Mouse (Mus musculus) heart, postnatal 0 days (tissue): ENCODE results near the gene Prkar2b. TPM values are rescaled to one million over a fixed set of nuclear protein-coding genes. Genes with fewer than 3 reads are reported as not detected.

Source experiments
- ATAC-seq: fragments of 200-750 bp; cut with Nextera tagmentation; 2 replicates; pipeline ENCODE4 v1.8.0; 2017; ENCODE audit warnings: low read depth, moderate number of reproducible peaks, moderate library complexity; ENCODE audit not compliant: insufficient read depth
- DNase-seq: peaks from one replicate; pipeline ENCODE4 v3.0.0-alpha.2; 2016; ENCODE audit warnings: low spot score
- H3K27ac ChIP-seq: fragments of 300-500 bp; sonication (generic); 2 replicates; pipeline ENCODE4 v1.5.1; 2014; ENCODE audit warnings: low read depth, mild to moderate bottlenecking
- H3K27me3 ChIP-seq: fragments of 300-500 bp; sonication (generic); 2 replicates; pipeline ENCODE4 v1.6.1; 2014; ENCODE audit warnings: low read length, mixed read lengths; ENCODE audit not compliant: control insufficient read depth, insufficient read depth
- H3K36me3 ChIP-seq: fragments of 300-500 bp; sonication (generic); replicated peaks from 2 replicates; pipeline ENCODE4 v1.6.1; 2014; ENCODE audit warnings: low read length, mixed read lengths; ENCODE audit not compliant: control insufficient read depth, insufficient read depth
- H3K4me1 ChIP-seq: fragments of 300-500 bp; sonication (generic); 2 replicates; pipeline ENCODE4 v1.6.1; 2014; ENCODE audit warnings: antibody characterized with exemption; ENCODE audit not compliant: control insufficient read depth, insufficient read depth
- H3K4me2 ChIP-seq: fragments of 300-500 bp; sonication (generic); 2 replicates; pipeline ENCODE4 v1.6.1; 2014; ENCODE audit warnings: low read depth, mild to moderate bottlenecking, low read length, moderate library complexity
- H3K4me3 ChIP-seq: fragments of 300-500 bp; sonication (generic); 2 replicates; pipeline ENCODE4 v1.5.1; 2014; ENCODE audit warnings: low read depth, low read length
- H3K9ac ChIP-seq: fragments of 300-500 bp; sonication (generic); replicated peaks from 2 replicates; pipeline ENCODE4 v1.6.1; 2014; ENCODE audit warnings: low read depth, low read length, mixed read lengths
- H3K9me3 ChIP-seq: fragments of 300-500 bp; sonication (generic); replicated peaks from 2 replicates; pipeline ENCODE4 v1.6.1; 2016; ENCODE audit warnings: low read length; ENCODE audit not compliant: control insufficient read depth
- CTCF ChIP-seq: IDR thresholded peaks from 2 replicates; pipeline ENCODE4 v1.5.1; 2016; ENCODE audit warnings: antibody characterized with exemption, control low read depth, low read depth
- EP300 ChIP-seq: IDR thresholded peaks from 2 replicates; pipeline ENCODE4 v1.6.1; 2016; ENCODE audit warnings: antibody characterized with exemption, low read depth
- WGBS: fragments of 180-500 bp; shearing (Covaris S2); extraction: QIAGEN DNeasy Blood & Tissue Kit; methylation state at CpG from one replicate; pipeline ENCODE4 v1.1.7; 2014; 5-methylcytosine and 5-hydroxymethylcytosine counted together
- polyA plus RNA-seq: library from polyadenylated mRNA; unstranded; fragments of >200 nt; fragmentation: Nextera tagmentation; extraction: Ambion mirVana; gene quantifications from 2 replicates; pipeline ENCODE4 v1.2.1, GENCODE M21; 2015
- total RNA-seq: library from RNA; depleted of rRNA; stranded (reverse); fragments of >200 nt; gene quantifications from 2 replicates; pipeline ENCODE4 v1.2.3, GENCODE M21; 2014; ENCODE audit warnings: low replicate concordance

Prkar2b gene
- total and polyA plus RNA-seq, 2 experiments from 2014 or later = 2.6 TPM; not detected in 1

- Histone ChIP-seq H3K4me3 (no peak overlapping the region), H3K27ac (no peak overlapping the region), H3K4me1 (no peaks in the 10 kb centered on the region), H3K9me3 (no peaks in the 10 kb centered on the region), H3K36me3 (no peaks in the 10 kb centered on the region), H3K27me3 (no peaks in the 10 kb centered on the region), H3K9ac (no peak overlapping the region), H3K4me2 (no peak overlapping the region)
- WGBS = 83% methylated on average over 4 of the region's 4 CpGs
- DNase-seq (no peak), ATAC-seq (no peak)
- no peak for TF ChIP-seq EP300
- no peak for TF ChIP-seq CTCF
Observed at GRCm38 (mm10) chr12:32007646-32008045, 53.5 kb downstream of the Prkar2b start.

GRCm38 (mm10) chr12:32007040-32007439 is 54.1 kb downstream of the Prkar2b start:
- no peak overlapping the region for H3K4me2 ChIP-seq
- no peak for ATAC-seq
- no peaks in the 10 kb centered on the region for H3K4me1 ChIP-seq
- H3K4me3 ChIP-seq = no peak overlapping the region
- no peaks in the 10 kb centered on the region for H3K27me3 ChIP-seq
- H3K9ac ChIP-seq = no peak overlapping the region
- H3K9me3 ChIP-seq = no peaks in the 10 kb centered on the region
- no peak for TF ChIP-seq EP300
- TF ChIP-seq CTCF = no peak
- 85% methylated on average over 8 of the region's 8 CpGs for WGBS
- H3K27ac ChIP-seq = no peak overlapping the region
- DNase-seq = no peak
- H3K36me3 ChIP-seq = no peaks in the 10 kb centered on the region

GRCm38 (mm10) chr12:32006391-32006929 is 54.6 kb downstream of the Prkar2b start:
- WGBS = 83% methylated on average over 10 of the region's 10 CpGs
- Histone ChIP-seq H3K4me3 (no peak overlapping the region), H3K27ac (no peak overlapping the region), H3K4me2 (no peak overlapping the region), H3K4me1 (no peaks in the 10 kb centered on the region), H3K27me3 (no peaks in the 10 kb centered on the region), H3K9ac (no peak overlapping the region), H3K9me3 (no peaks in the 10 kb centered on the region), H3K36me3 (no peaks in the 10 kb centered on the region)
- TF ChIP-seq CTCF = no peak
- TF ChIP-seq EP300 = no peak
- ATAC-seq = no peak
- no peak for DNase-seq

DNA sequence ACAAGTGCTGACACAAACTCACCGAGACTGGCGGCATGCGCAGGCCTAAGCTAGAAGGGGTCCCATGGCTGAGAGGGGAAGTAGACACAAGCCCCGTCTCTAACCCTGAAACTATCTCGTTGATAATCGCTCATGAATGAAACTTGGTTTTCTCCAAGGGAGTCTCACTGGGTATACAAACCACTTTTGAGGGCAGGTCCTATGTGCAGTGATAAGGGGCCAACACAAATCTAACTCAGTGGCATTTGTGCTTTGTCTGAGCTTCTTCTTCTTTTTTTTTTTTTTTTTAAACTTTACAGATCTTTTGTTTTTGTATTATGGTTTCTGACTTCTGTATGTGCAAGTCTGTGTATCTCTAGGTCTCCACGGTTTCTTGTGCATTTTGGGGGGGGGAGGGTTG is 60.6 kb downstream of the Prkar2b start:
- H3K36me3 ChIP-seq = no peaks in the 10 kb centered on the region
- H3K4me3 ChIP-seq = no peak overlapping the region
- H3K9me3 ChIP-seq = no peaks in the 10 kb centered on the region
- no peak for TF ChIP-seq EP300
- no peak for TF ChIP-seq CTCF
- no peaks in the 10 kb centered on the region for H3K27me3 ChIP-seq
- 84% methylated on average over 7 of the region's 7 CpGs for WGBS
- no peak overlapping the region for H3K9ac ChIP-seq
- H3K4me2 ChIP-seq = no peak overlapping the region
- no peak overlapping the region for H3K27ac ChIP-seq
- DNase-seq = no peak
- H3K4me1 ChIP-seq = peaks cover 20% of the 10 kb centered on the region; the same call in 1 of the 2 replicates
- ATAC-seq = no peak

GRCm38 (mm10) chr12:31998706-31999105 is 62.4 kb downstream of the Prkar2b start:
- Histone ChIP-seq H3K27me3 (no peaks in the 10 kb centered on the region), H3K27ac (no peak overlapping the region), H3K4me3 (no peak overlapping the region), H3K9ac (no peak overlapping the region), H3K36me3 (no peaks in the 10 kb centered on the region), H3K4me1 (peaks cover 20% of the 10 kb centered on the region; the same call in 1 of the 2 replicates), H3K9me3 (no peaks in the 10 kb centered on the region), H3K4me2 (no peak overlapping the region)
- ATAC-seq (no peak), DNase-seq (no peak)
- TF ChIP-seq EP300 = no peak
- TF ChIP-seq CTCF = no peak
- WGBS = 55% methylated on average over 5 of the region's 5 CpGs

DNA sequence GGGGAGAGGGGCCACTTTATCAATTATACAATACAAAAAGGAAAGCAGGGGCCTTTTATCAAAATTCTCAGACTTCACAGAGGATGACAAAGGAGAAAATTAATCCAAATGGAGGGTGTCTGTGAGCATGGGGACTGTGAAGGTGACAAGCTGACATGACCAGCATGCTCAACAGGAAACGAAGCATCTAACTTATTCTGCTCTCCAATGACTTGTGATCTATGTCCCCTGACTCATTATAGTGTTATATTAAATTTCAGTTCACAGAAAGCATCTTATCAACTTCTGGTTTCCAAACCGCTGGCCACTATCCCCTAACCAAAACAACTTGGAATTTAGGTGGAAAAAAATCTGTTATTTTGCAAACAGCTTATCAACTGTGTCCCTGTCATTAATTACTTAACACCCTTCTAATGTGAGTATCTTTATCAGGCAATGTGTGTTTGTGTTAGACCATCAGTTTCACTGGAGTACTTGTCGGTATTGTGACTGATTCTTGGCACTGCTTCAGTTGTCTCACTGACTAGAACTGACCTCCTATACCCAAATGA is 63.7 kb downstream of the Prkar2b start:
- ATAC-seq = no peak
- H3K27ac ChIP-seq = no peak overlapping the region

More for the DNA sequence above, 63.7 kb downstream of the Prkar2b start:
- no peak for TF ChIP-seq CTCF
- no peak for TF ChIP-seq EP300
- Histone ChIP-seq H3K27me3 (no peaks in the 10 kb centered on the region), H3K9me3 (no peaks in the 10 kb centered on the region), H3K9ac (no peak overlapping the region), H3K4me1 (peaks cover 20% of the 10 kb centered on the region; the same call in 1 of the 2 replicates), H3K36me3 (no peaks in the 10 kb centered on the region), H3K4me2 (no peak overlapping the region), H3K4me3 (no peak overlapping the region)
- 21% methylated on average over 3 of the region's 3 CpGs for WGBS
- DNase-seq = no peak
